Mouse (Mus musculus) erythroid progenitor cell, adult 5-6 weeks (primary cell): ENCODE data around the gene Lypla2. TPM values are rescaled to one million over a fixed set of nuclear protein-coding genes. Genes with fewer than 3 reads are reported as not detected.
A peak's percentile ranks its signal among the peaks of the same experiment; 100 is the strongest.
"Not testable (repeated sequence)": the region's sequence is repeated elsewhere in the genome, so short reads cannot be mapped to it uniquely, and the experiment has no call there.

ENCODE experiments used
- ATAC-seq: replicated peaks from 2 replicates; pipeline ENCODE4 v1.8.0; 2016; ENCODE audit warnings: moderate number of reproducible peaks, mild to moderate bottlenecking, moderate TSS enrichment, inconsistent platforms; ENCODE audit not compliant: poor library complexity, low FRiP score, severe bottlenecking
- total RNA-seq, 2 experiments: library from RNA; stranded (forward) in 1 of 2; stranded (reverse) in 1 of 2; fragments of 150-400 nt in 1 of 2; fragments of 186-747, 209-891 nt in 1 of 2; gene quantifications; 2 replicates each; pipeline versions ENCODE4 v1.2.3 to v1.2.4; 2015 to 2017; ENCODE audit warnings: low replicate concordance in 2 of 2

The Lypla2 gene
- 16.3 and 18.7 TPM in 2 replicates for total RNA-seq (2015; ENCODE audit: low replicate concordance)
- total RNA-seq (2017; ENCODE audit: low replicate concordance) = 6.3 and 12.9 TPM in 2 replicates

GRCm38 (mm10) chr4:135972556-135972906 lies at the start of gene Lypla2:
Gene Lypla2, minus strand, starts transcription at chr4:135972626.
- ATAC-seq = peak; percentile 85

GRCm38 (mm10) chr4:136021549-136022047 lies 49.2 kb upstream of the Lypla2 start, which contains the start of gene Eloa:
Gene Eloa, minus strand, starts transcription at chr4:136021763.
- peak; percentile 98 for ATAC-seq

- ATAC-seq = peak; percentile 62
These were observed 48.5 kb upstream of the Lypla2 start for GRCm38 (mm10) chr4:136020743-136021548.

- no peak for ATAC-seq
These were observed 43.7 kb upstream of the Lypla2 start for GRCm38 (mm10) chr4:136016059-136016602.

GRCm38 (mm10) chr4:136010586-136010985 lies 38.2 kb upstream of the Lypla2 start:
- ATAC-seq = no peak

- ATAC-seq = no peak
These were observed 36.5 kb upstream of the Lypla2 start for GRCm38 (mm10) chr4:136008782-136009447.

- ATAC-seq = no peak
These were observed 34.4 kb upstream of the Lypla2 start for GRCm38 (mm10) chr4:136006821-136007220.

GRCm38 (mm10) chr4:136004921-136005320 lies 32.5 kb upstream of the Lypla2 start:
- no peak for ATAC-seq

- no peak for ATAC-seq
These were observed 31.8 kb upstream of the Lypla2 start for GRCm38 (mm10) chr4:136004107-136004675.

GRCm38 (mm10) chr4:135995118-135995517 lies 22.7 kb upstream of the Lypla2 start:
- no peak for ATAC-seq

GRCm38 (mm10) chr4:135993941-135994340 lies 21.5 kb upstream of the Lypla2 start:
- ATAC-seq = peak; percentile 41; the same call in 1 of the 2 replicates

GRCm38 (mm10) chr4:135987714-135988113 lies 15.3 kb upstream of the Lypla2 start:
- no peak for ATAC-seq

GRCm38 (mm10) chr4:135986943-135987710 lies 14.7 kb upstream of the Lypla2 start, which contains the start of gene Pithd1:
Gene Pithd1, minus strand, starts transcription at chr4:135987264.
- ATAC-seq = peak; percentile 68

GRCm38 (mm10) chr4:135986301-135986942 lies 14.0 kb upstream of the Lypla2 start:
- ATAC-seq = peak; percentile 5

- no peak for ATAC-seq
These were observed 13.3 kb upstream of the Lypla2 start for GRCm38 (mm10) chr4:135985769-135986168.

- peak; percentile 87 for ATAC-seq
These were observed 12.8 kb upstream of the Lypla2 start for GRCm38 (mm10) chr4:135985193-135985592.

- no peak for ATAC-seq
These were observed 12.1 kb upstream of the Lypla2 start for GRCm38 (mm10) chr4:135984556-135984955.

GRCm38 (mm10) chr4:135981524-135982063 lies 9.2 kb upstream of the Lypla2 start:
- no peak for ATAC-seq

GRCm38 (mm10) chr4:135980223-135980622 lies 7.8 kb upstream of the Lypla2 start:
- ATAC-seq = not testable (repeated sequence)
